Mouse (Mus musculus): Measurements from ENCODE around the gene Gpatch2. TPM values are rescaled to one million over a fixed set of nuclear protein-coding genes. Genes with fewer than 3 reads are reported as not detected.

Gene Gpatch2
- polyA plus RNA-seq, 1 experiment from 2014 or later, result 5.4 TPM

DNA sequence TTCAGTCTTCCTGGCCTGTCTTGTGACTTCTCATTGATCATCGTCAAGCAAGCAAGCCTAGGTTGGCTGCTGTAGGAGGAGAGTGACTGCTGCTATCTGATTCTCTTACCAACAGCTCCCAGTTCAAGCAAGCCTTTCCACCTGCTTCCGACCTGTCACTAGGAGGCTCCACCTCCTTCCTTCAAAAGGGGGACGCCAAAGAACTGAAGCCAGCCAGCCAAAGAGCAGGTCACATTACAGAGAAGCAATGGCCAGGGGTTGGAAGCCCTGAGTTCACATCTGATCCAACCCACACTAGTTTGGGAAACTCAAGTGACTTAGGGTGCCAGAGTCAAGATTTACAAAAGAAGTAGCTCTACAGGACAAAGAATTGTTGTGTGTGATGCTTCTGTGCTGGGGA, 144.9 kb downstream of the Gpatch2 start:
- Histone ChIP-seq H3K4me2 (ENCODE audit: low read depth, low read length) (no peak overlapping the region), H3K27ac (ENCODE audit: low read depth) (no peak overlapping the region), H3K27me3 (ENCODE audit: insufficient read depth, low read length) (no peaks in the 10 kb centered on the region), H3K4me1 (ENCODE audit: insufficient read depth) (no peaks in the 10 kb centered on the region), H3K4me3 (ENCODE audit: low read depth, low read length) (no peak overlapping the region), H3K36me3 (replicated peaks; ENCODE audit: insufficient read depth, low read length) (no peaks in the 10 kb centered on the region), H3K9ac (replicated peaks) (no peak overlapping the region), H3K9me3 (ENCODE audit: low read length) (no peaks in the 10 kb centered on the region)
- no peak for TF ChIP-seq EP300 (IDR thresholded peaks at IDR 0.05; ENCODE audit: low read depth)
- 0 out of 2 replicates have a peak, but pooled peaks have one; percentile 7 for TF ChIP-seq CTCF (IDR thresholded peaks at IDR 0.05; ENCODE audit: low read depth)
- WGBS (ENCODE audit: insufficient replicate concordance), result 38% methylated on average over 3 of the region's 3 CpGs
- DNase-seq, result no peak
- ATAC-seq, result no peak

DNA sequence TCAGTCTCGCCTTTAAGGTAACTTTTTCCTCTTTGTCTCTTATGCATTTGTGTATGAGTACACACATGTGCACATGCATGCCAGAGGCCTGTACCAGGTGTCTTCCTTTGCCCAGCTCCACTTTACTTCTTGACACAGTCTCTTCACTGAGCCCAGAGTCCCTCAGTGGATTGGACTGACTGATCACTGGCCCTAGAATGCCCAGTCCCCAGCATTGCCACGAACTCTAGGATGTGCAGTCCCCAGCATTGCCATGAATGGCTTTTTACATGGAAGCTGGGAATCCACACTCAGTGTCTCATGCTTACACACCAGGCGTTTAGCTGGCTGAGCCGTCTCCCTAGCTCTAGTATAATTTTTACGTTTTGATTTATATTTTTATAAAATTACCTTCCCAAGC, 147.2 kb downstream of the Gpatch2 start:
- DNase-seq, result no peak
- H3K4me3 ChIP-seq (ENCODE audit: low read depth, low read length), result no peak overlapping the region
- ATAC-seq, result no peak
- TF ChIP-seq EP300 (IDR thresholded peaks at IDR 0.05; ENCODE audit: low read depth), result no peak
- no peak for TF ChIP-seq CTCF (IDR thresholded peaks at IDR 0.05; ENCODE audit: low read depth)
- no peak overlapping the region for H3K27ac ChIP-seq (ENCODE audit: low read depth)
- no peaks in the 10 kb centered on the region for H3K9me3 ChIP-seq (ENCODE audit: low read length)
- no peak overlapping the region for H3K4me2 ChIP-seq (ENCODE audit: low read depth, low read length)
- 78% methylated on average over 5 of the region's 5 CpGs for WGBS (ENCODE audit: insufficient replicate concordance)
- H3K9ac ChIP-seq (replicated peaks), result no peak overlapping the region
- no peaks in the 10 kb centered on the region for H3K27me3 ChIP-seq (ENCODE audit: insufficient read depth, low read length)
- H3K36me3 ChIP-seq (replicated peaks; ENCODE audit: insufficient read depth, low read length), result no peaks in the 10 kb centered on the region
- no peaks in the 10 kb centered on the region for H3K4me1 ChIP-seq (ENCODE audit: insufficient read depth)

DNA sequence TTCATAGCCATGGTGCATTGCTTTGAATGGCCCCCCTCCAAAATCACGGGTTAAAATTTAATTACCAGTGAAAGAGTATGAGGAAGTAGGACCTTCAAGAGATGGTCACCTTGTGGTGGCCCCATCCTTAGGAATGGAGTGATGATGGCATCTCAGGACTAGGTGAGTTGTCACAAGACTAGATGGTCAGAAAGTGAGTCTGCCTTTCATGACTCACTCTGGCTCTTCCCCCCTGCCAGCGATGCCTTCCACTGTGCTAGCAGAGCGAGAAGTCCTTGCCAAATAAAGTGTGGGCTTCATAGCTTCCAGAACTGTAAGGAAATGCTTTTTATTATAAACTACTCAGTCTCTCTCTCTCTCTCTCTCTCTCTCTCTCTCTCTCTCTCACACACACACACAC, 150.1 kb downstream of the Gpatch2 start:
- Histone ChIP-seq H3K4me2 (ENCODE audit: low read depth, low read length) (no peak overlapping the region), H3K27me3 (ENCODE audit: insufficient read depth, low read length) (no peaks in the 10 kb centered on the region), H3K36me3 (replicated peaks; ENCODE audit: insufficient read depth, low read length) (no peaks in the 10 kb centered on the region), H3K9ac (replicated peaks) (no peak overlapping the region), H3K9me3 (ENCODE audit: low read length) (no peaks in the 10 kb centered on the region), H3K4me1 (ENCODE audit: insufficient read depth) (no peaks in the 10 kb centered on the region), H3K4me3 (ENCODE audit: low read depth, low read length) (no peak overlapping the region), H3K27ac (ENCODE audit: low read depth) (no peak overlapping the region)
- DNase-seq (no peak), ATAC-seq (no peak)
- TF ChIP-seq CTCF (IDR thresholded peaks at IDR 0.05; ENCODE audit: low read depth), result no peak
- TF ChIP-seq EP300 (IDR thresholded peaks at IDR 0.05; ENCODE audit: low read depth), result no peak
- 64% methylated on average over 3 of the region's 3 CpGs for WGBS (ENCODE audit: insufficient replicate concordance)

DNA sequence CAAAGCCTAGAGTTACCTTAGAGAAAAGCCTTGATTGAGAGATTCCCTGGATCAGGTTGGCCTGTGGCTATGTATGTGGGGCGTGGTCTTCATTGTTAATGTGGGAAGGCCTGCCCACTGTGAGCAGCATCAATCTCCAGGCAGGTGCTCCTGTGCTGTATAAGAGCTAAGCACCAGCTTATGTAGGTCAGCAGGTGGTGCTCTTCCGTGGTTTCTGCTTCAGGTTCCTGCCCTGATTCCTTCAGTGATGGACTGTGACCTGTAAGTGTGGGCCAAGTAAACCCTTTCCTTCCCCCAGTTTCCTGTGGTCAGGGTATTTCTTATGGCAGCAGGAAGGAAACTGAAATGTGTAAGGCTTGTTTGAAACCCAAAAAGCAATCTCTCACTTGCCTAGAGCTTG, 151.5 kb downstream of the Gpatch2 start:
- no peaks in the 10 kb centered on the region for H3K27me3 ChIP-seq (ENCODE audit: insufficient read depth, low read length)
- 40% methylated on average over 2 of the region's 2 CpGs for WGBS (ENCODE audit: insufficient replicate concordance)
- DNase-seq, result no peak

DNA sequence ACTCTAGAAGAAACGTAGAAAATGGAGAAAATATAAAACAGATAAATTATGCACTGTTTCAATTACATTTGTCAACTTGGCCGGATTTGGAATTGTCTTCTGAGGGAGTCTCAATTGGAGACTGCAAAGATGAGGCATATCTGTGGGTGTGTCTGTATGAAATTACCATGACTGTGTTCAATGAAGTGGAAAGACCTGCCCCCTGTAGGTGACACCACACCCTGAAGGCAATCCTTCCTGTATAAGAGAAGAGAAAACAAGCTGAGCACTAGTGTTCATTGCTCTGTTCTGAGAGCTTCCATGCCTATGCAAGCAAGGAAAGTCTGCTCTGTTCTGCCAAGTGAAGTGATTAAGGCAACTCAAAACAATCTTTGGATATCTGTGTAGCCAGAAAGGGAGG, 153.7 kb downstream of the Gpatch2 start:
- H3K9me3 ChIP-seq (ENCODE audit: low read length), result no peaks in the 10 kb centered on the region
- H3K9ac ChIP-seq (replicated peaks), result no peak overlapping the region
- DNase-seq (no peak), ATAC-seq (no peak)
- no peaks in the 10 kb centered on the region for H3K4me1 ChIP-seq (ENCODE audit: insufficient read depth)
- H3K27me3 ChIP-seq (ENCODE audit: insufficient read depth, low read length), result no peaks in the 10 kb centered on the region
- no peaks in the 10 kb centered on the region for H3K36me3 ChIP-seq (replicated peaks; ENCODE audit: insufficient read depth, low read length)
- H3K4me2 ChIP-seq (ENCODE audit: low read depth, low read length), result no peak overlapping the region
- 72% methylated on average over 2 of the region's 2 CpGs for WGBS (ENCODE audit: insufficient replicate concordance)
- no peak overlapping the region for H3K27ac ChIP-seq (ENCODE audit: low read depth)
- TF ChIP-seq EP300 (IDR thresholded peaks at IDR 0.05; ENCODE audit: low read depth), result no peak
- no peak for TF ChIP-seq CTCF (IDR thresholded peaks at IDR 0.05; ENCODE audit: low read depth)
- no peak overlapping the region for H3K4me3 ChIP-seq (ENCODE audit: low read depth, low read length)

More for the DNA sequence above, 151.5 kb downstream of the Gpatch2 start:
- peak; percentile 36 for ATAC-seq
- TF ChIP-seq EP300 (IDR thresholded peaks at IDR 0.05; ENCODE audit: low read depth) (no peak), CTCF (IDR thresholded peaks at IDR 0.05; ENCODE audit: low read depth) (peak; percentile 47)
- Histone ChIP-seq H3K9me3 (ENCODE audit: low read length) (no peaks in the 10 kb centered on the region), H3K4me2 (ENCODE audit: low read depth, low read length) (no peak overlapping the region), H3K9ac (replicated peaks) (no peak overlapping the region), H3K36me3 (replicated peaks; ENCODE audit: insufficient read depth, low read length) (no peaks in the 10 kb centered on the region), H3K27ac (ENCODE audit: low read depth) (no peak overlapping the region), H3K4me3 (ENCODE audit: low read depth, low read length) (no peak overlapping the region), H3K4me1 (ENCODE audit: insufficient read depth) (no peaks in the 10 kb centered on the region)

DNA sequence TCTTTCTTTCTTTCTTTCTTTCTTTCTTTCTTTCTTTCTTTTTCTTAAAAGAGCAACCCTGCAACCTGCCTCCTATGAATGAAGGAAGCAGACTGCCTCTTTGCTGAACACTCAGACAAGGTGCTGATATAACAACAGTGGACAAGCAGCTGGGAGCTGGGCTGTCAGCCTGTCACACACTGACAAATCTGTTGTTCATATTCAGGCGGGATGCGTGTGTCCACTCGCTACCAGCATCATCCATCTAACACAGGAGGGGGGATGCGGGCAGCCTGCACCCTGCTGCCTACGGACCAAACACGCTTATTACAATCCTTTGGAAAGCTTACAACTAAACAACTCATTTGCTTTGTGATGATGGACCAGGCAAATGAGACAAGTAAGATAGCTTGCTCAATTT, 158.2 kb downstream of the Gpatch2 start:
- no peak for TF ChIP-seq CTCF (IDR thresholded peaks at IDR 0.05; ENCODE audit: low read depth)
- no peak for TF ChIP-seq EP300 (IDR thresholded peaks at IDR 0.05; ENCODE audit: low read depth)
- DNase-seq, result no peak
- Histone ChIP-seq H3K4me3 (ENCODE audit: low read depth, low read length) (no peak overlapping the region), H3K4me1 (ENCODE audit: insufficient read depth) (no peaks in the 10 kb centered on the region), H3K9ac (replicated peaks) (no peak overlapping the region), H3K27ac (ENCODE audit: low read depth) (no peak overlapping the region), H3K4me2 (ENCODE audit: low read depth, low read length) (no peak overlapping the region), H3K9me3 (ENCODE audit: low read length) (no peaks in the 10 kb centered on the region), H3K36me3 (replicated peaks; ENCODE audit: insufficient read depth, low read length) (no peaks in the 10 kb centered on the region), H3K27me3 (ENCODE audit: insufficient read depth, low read length) (no peaks in the 10 kb centered on the region)
- ATAC-seq, result no peak
- whole genome bisulfite sequencing (ENCODE audit: insufficient replicate concordance), result 81% methylated on average over 6 of the region's 6 CpGs

DNA sequence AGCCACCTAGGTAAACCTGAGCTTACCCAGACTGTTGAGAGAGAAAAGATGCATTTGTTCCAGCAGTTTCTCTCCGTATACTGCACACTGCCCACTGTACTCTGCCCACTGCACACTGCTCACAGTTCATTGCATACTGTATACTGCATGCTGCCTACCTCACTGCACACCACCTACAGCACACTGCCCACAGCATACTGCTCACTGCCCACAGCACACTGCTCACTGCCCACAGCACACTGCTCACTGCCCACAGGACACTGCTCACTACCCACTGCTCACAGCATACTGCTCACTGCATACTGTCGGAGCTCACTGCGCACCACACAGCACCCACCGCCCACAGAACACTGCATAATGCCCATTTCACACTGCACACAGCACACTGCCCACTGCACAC, 159.1 kb downstream of the Gpatch2 start:
- Histone ChIP-seq H3K4me2 (ENCODE audit: low read depth, low read length) (no peak overlapping the region), H3K36me3 (replicated peaks; ENCODE audit: insufficient read depth, low read length) (no peaks in the 10 kb centered on the region), H3K9ac (replicated peaks) (no peak overlapping the region), H3K4me1 (ENCODE audit: insufficient read depth) (no peaks in the 10 kb centered on the region), H3K4me3 (ENCODE audit: low read depth, low read length) (no peak overlapping the region), H3K27me3 (ENCODE audit: insufficient read depth, low read length) (no peaks in the 10 kb centered on the region), H3K9me3 (ENCODE audit: low read length) (no peaks in the 10 kb centered on the region), H3K27ac (ENCODE audit: low read depth) (no peak overlapping the region)
- DNase-seq (no peak), ATAC-seq (no peak)
- TF ChIP-seq EP300 (IDR thresholded peaks at IDR 0.05; ENCODE audit: low read depth), result no peak
- 77% methylated on average over 4 of the region's 4 CpGs for WGBS (ENCODE audit: insufficient replicate concordance)

Measured in liver, postnatal 0 days (tissue).